Mouse (Mus musculus): ENCODE results near the gene Acsbg1.

Acsbg1 gene

DNA sequence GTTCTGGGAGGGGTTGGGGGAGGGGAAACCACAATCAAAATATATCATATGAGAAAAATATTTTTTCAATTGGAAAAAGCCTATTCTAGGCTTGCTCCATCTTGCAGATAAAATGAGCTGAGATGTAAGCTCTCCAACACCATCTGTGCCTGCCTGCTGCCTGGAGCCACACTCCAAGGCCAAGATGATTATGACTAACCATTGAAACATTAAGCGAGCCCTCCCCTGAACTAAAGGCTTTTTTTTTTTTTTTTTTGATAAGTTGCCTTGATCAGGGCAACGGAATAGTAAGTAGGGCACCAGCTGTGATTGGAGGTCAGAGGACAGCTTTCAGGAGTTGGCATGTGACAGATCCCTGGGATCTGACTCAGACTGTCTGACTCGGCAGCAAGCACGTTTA is 6.8 kb upstream of the Acsbg1 start:
- DNase-seq (ENCODE audit: low spot score), result peak; percentile 58

- DNase-seq (ENCODE audit: low spot score), result no peak
Measured at GRCm38 (mm10) chr9:54666116-54666515, 4.4 kb upstream of the Acsbg1 start.

DNA sequence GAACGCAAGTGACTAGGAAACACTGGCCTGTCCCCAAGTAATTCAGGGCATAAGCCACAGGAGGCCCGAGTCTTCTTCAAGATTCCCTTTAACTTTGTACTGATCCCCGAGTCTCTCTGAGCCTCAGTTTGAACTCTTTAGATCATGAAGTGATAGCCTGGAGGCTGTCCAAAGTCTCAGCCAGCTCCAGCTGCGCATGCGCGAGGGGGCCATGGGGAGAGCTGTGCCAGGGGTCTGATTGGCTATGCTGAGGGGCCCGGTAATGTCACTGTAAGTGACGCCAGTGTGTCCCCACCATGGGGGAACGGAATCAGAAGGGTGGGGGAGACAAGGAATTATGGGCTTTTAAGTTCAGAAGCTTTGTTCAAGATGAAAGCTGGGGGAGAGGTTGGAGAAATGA is 2.7 kb upstream of the Acsbg1 start:
- peak; percentile 34 for DNase-seq (ENCODE audit: low spot score)

DNA sequence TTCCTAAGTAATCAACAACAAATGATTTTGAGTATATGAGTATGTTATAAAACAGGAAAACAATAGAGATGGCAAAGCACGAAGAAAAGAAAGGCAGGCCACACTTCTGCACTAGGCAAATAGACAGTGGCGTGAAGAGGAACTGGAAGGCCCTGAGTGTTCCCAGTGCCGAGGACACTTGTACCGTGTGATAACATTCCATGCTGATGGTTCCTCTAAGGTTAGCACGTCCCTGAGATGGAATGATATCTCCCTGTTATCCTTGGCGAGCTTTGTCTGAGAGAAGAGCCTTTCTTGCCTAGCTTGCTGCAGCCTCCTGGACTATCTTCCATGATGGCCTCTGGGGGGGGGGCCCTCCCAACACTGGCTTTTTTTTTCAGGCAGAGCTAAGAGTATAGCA is 2.9 kb downstream of the Acsbg1 start:
- no peak for DNase-seq (ENCODE audit: low spot score)

GRCm38 (mm10) chr9:54656402-54656801 is 5.3 kb downstream of the Acsbg1 start:
- no peak for DNase-seq (ENCODE audit: low spot score)

DNA sequence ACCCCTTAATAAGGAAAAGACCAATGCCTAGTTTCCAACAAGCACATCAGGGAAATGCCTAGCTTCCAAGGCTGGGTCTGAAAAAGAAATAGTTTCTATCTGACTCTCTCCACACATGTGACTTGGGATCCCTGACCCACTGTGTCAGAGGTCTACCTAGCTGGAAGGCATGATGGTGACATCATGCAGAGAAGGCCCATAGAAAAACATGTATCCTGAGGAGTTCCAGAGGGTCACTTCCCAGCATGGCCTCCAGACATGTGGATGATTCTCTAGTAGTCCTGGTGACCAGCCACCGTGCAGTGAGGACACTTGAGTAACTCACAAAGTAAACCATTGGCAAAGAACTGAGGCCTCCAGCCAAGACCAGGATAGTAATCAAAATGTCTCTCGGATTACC is 5.8 kb downstream of the Acsbg1 start:
- no peak for DNase-seq (ENCODE audit: low spot score)

GRCm38 (mm10) chr9:54652778-54653177 is 8.9 kb downstream of the Acsbg1 start:
- DNase-seq (ENCODE audit: low spot score), result no peak

GRCm38 (mm10) chr9:54649360-54649759 is 12.3 kb downstream of the Acsbg1 start:
- DNase-seq (ENCODE audit: low spot score), result no peak

- no peak for DNase-seq (ENCODE audit: low spot score)
Measured at GRCm38 (mm10) chr9:54647456-54647855, 14.2 kb downstream of the Acsbg1 start.

DNA sequence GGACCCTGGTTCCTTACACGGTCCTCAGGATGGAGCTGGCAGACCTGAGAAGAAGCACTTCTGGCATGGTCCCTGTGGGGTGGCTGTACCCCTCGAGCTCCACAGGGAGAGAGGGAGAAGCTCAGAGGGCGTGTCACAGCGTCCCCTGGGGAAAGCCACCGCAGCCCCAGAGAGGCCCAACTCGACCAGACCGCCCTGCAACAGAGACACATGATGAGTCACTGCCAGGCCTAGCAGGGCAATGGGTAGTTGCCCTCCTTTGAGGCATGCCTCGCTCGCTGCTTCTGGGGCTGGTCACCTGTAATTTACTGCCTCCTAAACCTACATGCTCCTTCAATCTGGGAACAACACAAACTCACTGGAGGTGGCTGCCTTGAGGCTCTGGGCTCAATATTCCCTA is 15.4 kb downstream of the Acsbg1 start:
- no peak for DNase-seq (ENCODE audit: low spot score)

DNA sequence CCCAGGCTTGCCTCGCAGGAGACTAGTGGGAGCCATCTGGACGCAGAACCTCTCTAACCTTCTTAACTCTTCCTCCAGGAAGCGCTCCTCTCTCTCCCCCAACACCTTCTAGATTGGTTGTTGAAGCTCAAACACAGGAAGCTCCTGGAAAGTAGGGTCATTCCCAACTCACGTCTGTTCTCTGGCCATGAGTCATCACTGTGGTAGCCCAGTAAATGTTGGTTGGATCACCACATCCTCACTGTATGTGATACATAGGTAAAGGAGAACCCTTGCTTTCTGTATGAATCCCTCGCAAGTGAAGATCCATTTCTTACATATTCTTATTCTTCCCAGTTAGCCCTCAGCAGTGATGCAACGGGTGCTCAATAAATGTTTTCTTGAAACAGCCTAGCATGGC is 16.1 kb downstream of the Acsbg1 start:
- DNase-seq (ENCODE audit: low spot score), result no peak

GRCm38 (mm10) chr9:54643179-54643578 is 18.5 kb downstream of the Acsbg1 start:
- no peak for DNase-seq (ENCODE audit: low spot score)

- DNase-seq (ENCODE audit: low spot score), result no peak
Measured at GRCm38 (mm10) chr9:54642556-54642955, 19.1 kb downstream of the Acsbg1 start.

GRCm38 (mm10) chr9:54642149-54642548 is 19.5 kb downstream of the Acsbg1 start:
- no peak for DNase-seq (ENCODE audit: low spot score)

DNA sequence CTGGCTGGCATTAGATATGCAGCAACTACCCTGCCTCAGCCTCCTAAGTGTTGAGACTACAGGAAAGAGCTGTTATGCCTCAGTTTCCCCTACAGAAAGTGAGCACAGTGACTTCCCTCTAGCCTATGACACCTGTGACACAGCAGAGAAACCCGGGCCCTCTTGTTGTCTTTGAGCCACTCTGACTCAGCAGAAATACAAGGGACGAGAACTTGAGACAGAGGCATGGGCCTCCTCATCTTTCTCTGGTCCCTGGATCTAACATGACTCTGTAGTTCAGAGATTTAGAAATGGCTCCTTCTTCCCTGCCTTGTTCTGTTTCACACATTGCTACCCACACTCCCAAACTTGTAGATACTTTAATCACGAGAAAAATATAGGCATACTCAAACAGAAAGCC is 20.1 kb downstream of the Acsbg1 start:
- no peak for DNase-seq (ENCODE audit: low spot score)

DNA sequence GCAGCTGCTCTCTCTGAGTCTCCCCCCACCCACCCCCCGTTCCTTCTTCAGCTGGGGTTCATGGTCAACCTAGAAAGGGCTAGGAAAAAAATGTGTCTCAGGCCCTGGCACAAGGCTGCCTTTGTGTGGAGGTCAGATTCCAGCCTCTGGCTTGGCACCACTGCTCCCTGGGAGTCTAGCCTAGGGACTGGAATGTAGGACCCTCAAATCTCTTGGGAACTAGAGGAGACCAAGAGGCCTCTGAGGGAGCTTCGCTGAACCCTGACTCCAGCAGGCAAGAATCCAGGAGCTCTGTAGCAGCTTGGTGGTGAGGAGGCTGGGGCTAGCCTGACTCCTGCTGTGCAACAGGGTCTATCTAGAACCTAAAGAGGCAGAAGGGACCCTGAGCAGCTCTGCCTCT is 22.5 kb downstream of the Acsbg1 start:
- DNase-seq (ENCODE audit: low spot score), result no peak

- no peak for DNase-seq (ENCODE audit: low spot score)
Measured at GRCm38 (mm10) chr9:54637510-54638314, 24.0 kb downstream of the Acsbg1 start.

- DNase-seq (ENCODE audit: low spot score), result no peak
Measured at GRCm38 (mm10) chr9:54633401-54633800, 28.3 kb downstream of the Acsbg1 start.

GRCm38 (mm10) chr9:54630905-54631304 is 30.8 kb downstream of the Acsbg1 start:
- DNase-seq (ENCODE audit: low spot score), result no peak

- no peak for DNase-seq (ENCODE audit: low spot score)
Measured at GRCm38 (mm10) chr9:54629613-54630261, 31.9 kb downstream of the Acsbg1 start.

DNA sequence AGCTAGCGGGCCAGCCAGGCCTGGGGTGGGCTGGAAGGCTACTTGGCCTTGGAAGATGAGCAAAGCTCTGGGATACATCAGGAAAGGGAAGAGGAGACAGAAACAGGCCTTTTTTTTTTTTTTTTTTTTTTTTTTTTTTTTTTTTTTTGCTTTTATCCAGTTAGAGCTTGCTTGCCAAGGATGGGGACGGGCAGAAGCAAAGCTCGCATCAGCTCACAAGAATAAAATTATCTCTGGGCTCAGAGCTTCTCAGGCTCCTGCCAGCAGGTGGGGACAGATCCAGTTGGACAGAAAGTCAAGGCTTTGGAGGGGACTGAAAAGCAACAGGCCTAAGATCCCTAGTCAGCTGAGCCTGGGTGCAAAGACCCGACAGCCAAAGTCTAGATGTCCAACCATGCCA is 32.9 kb downstream of the Acsbg1 start:
- no peak for DNase-seq (ENCODE audit: low spot score)

DNA sequence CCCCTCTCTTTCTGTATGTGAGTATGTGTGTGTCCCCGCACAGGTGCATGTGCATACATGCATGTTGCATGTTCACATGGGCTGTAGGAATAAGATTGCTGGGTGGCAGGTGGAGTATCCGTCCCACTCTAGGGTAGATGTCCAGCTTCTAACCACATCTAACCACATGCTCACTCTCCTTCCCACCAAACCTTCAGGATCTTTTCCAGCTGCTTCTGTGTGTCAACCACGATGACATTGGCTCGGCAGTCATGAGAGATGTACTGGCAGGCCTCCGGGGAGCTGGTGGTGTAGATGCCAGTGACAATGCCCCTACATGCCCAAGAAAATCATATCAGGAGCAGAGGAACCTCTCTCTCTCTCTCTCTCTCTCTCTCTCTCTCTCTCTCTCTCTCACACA is 34.4 kb downstream of the Acsbg1 start:
- DNase-seq (ENCODE audit: low spot score), result no peak

DNA sequence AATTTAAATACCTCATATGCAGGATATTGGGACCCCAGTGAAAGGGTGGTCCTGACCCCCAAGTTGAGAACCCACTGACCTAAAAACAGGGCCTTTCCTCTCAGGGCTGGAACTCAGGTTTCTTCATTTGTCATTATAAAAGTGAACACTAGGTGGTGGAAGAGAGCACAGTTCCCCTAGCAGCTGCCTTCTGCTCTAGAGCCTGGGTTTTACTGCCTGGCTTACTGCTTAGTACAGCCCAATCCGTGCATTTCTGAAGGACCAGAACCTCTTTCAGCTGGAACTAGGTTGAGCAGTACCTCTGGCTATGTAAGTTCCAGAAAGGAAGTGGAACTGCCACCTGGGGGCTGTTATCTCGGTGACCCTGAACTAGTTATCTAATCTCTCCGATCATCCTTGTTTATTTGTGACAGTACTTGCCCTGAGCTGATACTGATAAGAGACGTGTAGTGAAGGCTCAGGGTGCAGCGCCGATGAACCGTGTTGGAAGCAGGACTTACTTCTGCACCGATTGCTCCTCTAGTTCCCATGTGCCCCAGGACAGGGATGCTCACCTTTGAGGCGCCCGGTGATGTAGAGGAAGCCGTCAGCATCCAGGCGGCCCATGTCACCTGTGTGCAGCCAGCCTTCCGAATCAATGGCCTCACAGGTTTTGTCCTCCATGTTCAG is 47.4 kb downstream of the Acsbg1 start:
- DNase-seq (ENCODE audit: low spot score), result peak; percentile 43
